Mouse (Mus musculus) neural tube, embryonic 15.5 days (tissue): ENCODE measurements at regions not wholly inside any gene's neighbourhood (a gene's known extent, or its start where the extent isn't known, plus 50 kb on each side); places are given as distances from the start of the nearest gene placed in this dataset.

Source experiments
- ATAC-seq: fragments of 200-750 bp; cut with Nextera tagmentation; 2 replicates; pipeline ENCODE4 v1.8.0; 2017; ENCODE audit warnings: mild to moderate bottlenecking, moderate TSS enrichment, moderate library complexity; ENCODE audit not compliant: low FRiP score
- H3K27ac ChIP-seq: fragments of 300-500 bp; sonication (generic); replicated peaks from 2 replicates; pipeline ENCODE4 v1.5.1; 2015; ENCODE audit warnings: mild to moderate bottlenecking, inconsistent platforms
- H3K27me3 ChIP-seq: fragments of 300-500 bp; sonication (generic); replicated peaks from 2 replicates; pipeline ENCODE4 v1.6.1; 2015; ENCODE audit warnings: inconsistent platforms
- H3K36me3 ChIP-seq: fragments of 300-500 bp; sonication (generic); 2 replicates; pipeline ENCODE4 v1.6.1; 2015; ENCODE audit warnings: inconsistent platforms
- H3K4me1 ChIP-seq: fragments of 300-500 bp; sonication (generic); 2 replicates; pipeline ENCODE4 v1.6.1; 2015; ENCODE audit warnings: inconsistent platforms
- H3K4me2 ChIP-seq: fragments of 300-500 bp; sonication (generic); 2 replicates; pipeline ENCODE4 v1.6.1; 2015; ENCODE audit warnings: inconsistent platforms, mild to moderate bottlenecking, moderate library complexity
- H3K4me3 ChIP-seq: fragments of 300-500 bp; sonication (generic); replicated peaks from 2 replicates; pipeline ENCODE4 v1.5.1; 2015; ENCODE audit warnings: mild to moderate bottlenecking, inconsistent platforms
- H3K9ac ChIP-seq: fragments of 300-500 bp; sonication (generic); replicated peaks from 2 replicates; pipeline ENCODE4 v1.6.1; 2015; ENCODE audit warnings: mild to moderate bottlenecking, inconsistent platforms
- H3K9me3 ChIP-seq: fragments of 300-500 bp; sonication (generic); replicated peaks from 2 replicates; pipeline ENCODE4 v1.6.1; 2016; ENCODE audit warnings: inconsistent platforms
- WGBS: fragments of 180-500 bp; shearing (Covaris S2); methylation state at CpG from one replicate; pipeline ENCODE4 v1.1.7; 2015; ENCODE audit warnings: mixed read lengths; 5-methylcytosine and 5-hydroxymethylcytosine counted together

GRCm38 (mm10) chr7:136035735-136036134, 319.6 kb upstream of the Mki67 start:
- no peak for ATAC-seq
- Histone ChIP-seq H3K27me3 (no peaks in the 10 kb centered on the region), H3K4me1 (peaks cover 9% of the 10 kb centered on the region; the same call in 1 of the 2 replicates), H3K9me3 (no peaks in the 10 kb centered on the region), H3K36me3 (no peaks in the 10 kb centered on the region), H3K4me3 (no peak overlapping the region), H3K4me2 (no peak overlapping the region), H3K27ac (no peak overlapping the region), H3K9ac (no peak overlapping the region)
- WGBS: 38% methylated on average over 7 of the region's 7 CpGs

DNA sequence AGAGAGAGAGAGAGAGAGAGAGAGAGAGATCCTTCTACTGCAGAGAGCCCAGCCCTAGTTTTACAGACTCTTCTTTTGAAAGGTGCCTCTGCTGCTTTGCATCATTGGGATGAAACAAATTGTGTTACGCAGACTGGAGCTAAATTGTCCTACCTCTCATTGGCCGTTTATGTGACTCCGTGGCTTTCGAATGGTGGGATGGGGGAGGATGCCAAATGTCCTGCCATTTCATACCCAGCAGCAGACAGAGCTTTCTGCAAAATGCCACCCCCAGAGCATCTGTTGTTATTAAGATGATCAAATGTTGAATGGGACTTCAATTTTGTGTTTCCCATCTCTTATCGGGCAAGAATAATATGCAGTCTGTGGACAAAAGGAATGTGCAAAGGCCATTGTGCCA, 321.9 kb upstream of the Mki67 start:
- Histone ChIP-seq H3K27ac (no peak overlapping the region), H3K9me3 (no peaks in the 10 kb centered on the region), H3K4me3 (no peak overlapping the region), H3K27me3 (0 out of 2 replicates have a peak, but pooled peaks cover 2% of the 10 kb centered on the region), H3K4me1 (peaks cover 6% of the 10 kb centered on the region; the same call in 1 of the 2 replicates), H3K9ac (no peak overlapping the region), H3K4me2 (no peak overlapping the region), H3K36me3 (no peaks in the 10 kb centered on the region)
- WGBS: 51% methylated on average over 5 of the region's 5 CpGs
- ATAC-seq: no peak

GRCm38 (mm10) chr7:136038906-136039305, 322.7 kb upstream of the Mki67 start:
- Histone ChIP-seq H3K27me3 (0 out of 2 replicates have a peak, but pooled peaks cover 2% of the 10 kb centered on the region), H3K9ac (no peak overlapping the region), H3K9me3 (no peaks in the 10 kb centered on the region), H3K4me1 (peaks cover 6% of the 10 kb centered on the region; the same call in 1 of the 2 replicates), H3K27ac (no peak overlapping the region), H3K36me3 (no peaks in the 10 kb centered on the region), H3K4me2 (no peak overlapping the region), H3K4me3 (no peak overlapping the region)
- ATAC-seq: no peak
- 62% methylated on average over 2 of the region's 2 CpGs for WGBS

- H3K4me3 ChIP-seq: no peak overlapping the region
- peaks cover 16% of the 10 kb centered on the region for H3K4me1 ChIP-seq
- H3K9me3 ChIP-seq: no peaks in the 10 kb centered on the region
- H3K9ac ChIP-seq: no peak overlapping the region
- no peak overlapping the region for H3K4me2 ChIP-seq
- no peaks in the 10 kb centered on the region for H3K36me3 ChIP-seq
- no peak for ATAC-seq
- no peak overlapping the region for H3K27ac ChIP-seq
- WGBS: 77% methylated on average over 4 of the region's 4 CpGs
- H3K27me3 ChIP-seq: 0 out of 2 replicates have a peak, but pooled peaks cover 2% of the 10 kb centered on the region
These were observed 325.8 kb upstream of the Mki67 start for GRCm38 (mm10) chr7:136041921-136042320.

DNA sequence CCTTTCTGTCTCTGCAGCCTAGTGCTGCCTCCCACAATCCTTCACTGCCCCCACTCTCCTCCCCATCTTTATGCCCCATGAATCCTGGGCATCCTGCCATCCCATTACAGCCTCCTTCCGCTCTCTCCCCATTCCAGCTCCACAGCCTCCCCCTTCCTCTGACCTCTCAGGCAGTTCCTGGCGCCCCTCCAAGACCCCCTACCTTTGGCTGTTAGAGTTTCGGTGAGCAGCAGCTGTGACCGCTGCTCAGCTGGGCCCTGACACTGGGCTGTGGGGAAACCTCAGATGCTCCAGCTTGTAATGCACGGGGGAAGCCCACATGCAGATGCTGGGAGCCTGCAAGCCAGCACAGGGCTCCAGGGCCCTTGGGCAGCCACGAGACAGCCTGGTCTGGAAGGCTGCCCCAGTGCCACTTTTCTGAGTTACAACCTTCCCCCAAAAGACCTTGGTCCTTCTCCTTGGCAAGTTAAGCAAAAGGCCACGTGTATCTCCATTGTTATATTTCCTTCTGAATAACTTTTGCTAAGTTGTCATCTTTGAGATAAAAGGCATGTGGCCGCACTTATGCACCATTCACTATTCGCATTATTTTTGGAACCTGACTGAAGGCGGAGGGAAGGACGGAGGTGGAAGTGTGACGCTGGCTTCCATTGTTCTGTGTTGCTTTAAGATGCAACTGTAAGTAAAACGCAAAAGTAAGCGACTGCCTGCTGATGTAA, 330.6 kb upstream of the Mki67 start:
- Histone ChIP-seq H3K36me3 (no peaks in the 10 kb centered on the region), H3K4me2 (peak overlapping the region; percentile 25), H3K9me3 (no peaks in the 10 kb centered on the region), H3K4me1 (peaks cover 43% of the 10 kb centered on the region), H3K4me3 (no peak overlapping the region), H3K27ac (peak overlapping the region; percentile 85), H3K27me3 (0 out of 2 replicates have a peak, but pooled peaks cover 2% of the 10 kb centered on the region), H3K9ac (no peak overlapping the region)
- 18% methylated on average over 14 of the region's 14 CpGs for WGBS
- ATAC-seq: peak; percentile 86

DNA sequence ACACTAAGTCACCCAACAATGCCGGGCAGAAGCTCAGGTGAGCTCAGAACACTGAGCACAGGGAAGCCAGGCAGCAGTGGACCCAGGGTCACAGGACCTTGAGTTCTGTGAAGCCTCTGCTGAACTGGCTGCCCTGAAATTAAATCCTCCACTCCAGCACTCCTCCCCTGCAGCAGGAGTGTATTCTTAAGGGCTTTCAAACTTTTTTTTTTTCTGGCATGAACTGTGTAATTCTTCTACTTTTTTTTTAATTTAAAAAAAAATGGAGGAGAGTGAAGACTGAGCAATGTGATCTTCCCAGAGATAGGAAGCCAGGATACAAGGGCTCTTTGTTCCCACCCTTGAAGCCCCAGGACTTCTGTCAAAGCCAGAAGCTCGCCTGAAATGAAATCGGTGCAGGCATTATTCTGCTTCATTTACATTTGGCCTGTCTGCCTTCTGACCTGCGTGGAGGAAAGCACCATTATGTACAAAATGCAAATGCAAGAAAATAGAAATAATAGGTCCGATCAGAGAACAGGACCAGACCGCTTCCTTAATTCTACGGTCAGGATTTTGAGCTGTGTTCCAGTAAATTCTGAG, 331.3 kb upstream of the Mki67 start:
- Histone ChIP-seq H3K27me3 (0 out of 2 replicates have a peak, but pooled peaks cover 2% of the 10 kb centered on the region), H3K4me3 (no peak overlapping the region), H3K9ac (no peak overlapping the region), H3K4me1 (peaks cover 43% of the 10 kb centered on the region), H3K9me3 (no peaks in the 10 kb centered on the region), H3K4me2 (0 out of 2 replicates have a peak overlapping the region, but pooled peaks have one; percentile 25), H3K27ac (peak overlapping the region; percentile 85), H3K36me3 (no peaks in the 10 kb centered on the region)
- WGBS: 14% methylated on average over 7 of the region's 7 CpGs
- ATAC-seq: peak; percentile 44; the same call in 1 of the 2 replicates

GRCm38 (mm10) chr7:136048925-136049586, 332.9 kb upstream of the Mki67 start:
- Histone ChIP-seq H3K4me1 (peaks cover 43% of the 10 kb centered on the region), H3K4me3 (no peak overlapping the region), H3K36me3 (no peaks in the 10 kb centered on the region), H3K4me2 (no peak overlapping the region), H3K27me3 (no peaks in the 10 kb centered on the region), H3K9ac (no peak overlapping the region), H3K27ac (0 out of 2 replicates have a peak overlapping the region, but pooled peaks have one; percentile 58), H3K9me3 (no peaks in the 10 kb centered on the region)
- 55% methylated on average over 7 of the region's 8 CpGs for WGBS
- no peak for ATAC-seq

DNA sequence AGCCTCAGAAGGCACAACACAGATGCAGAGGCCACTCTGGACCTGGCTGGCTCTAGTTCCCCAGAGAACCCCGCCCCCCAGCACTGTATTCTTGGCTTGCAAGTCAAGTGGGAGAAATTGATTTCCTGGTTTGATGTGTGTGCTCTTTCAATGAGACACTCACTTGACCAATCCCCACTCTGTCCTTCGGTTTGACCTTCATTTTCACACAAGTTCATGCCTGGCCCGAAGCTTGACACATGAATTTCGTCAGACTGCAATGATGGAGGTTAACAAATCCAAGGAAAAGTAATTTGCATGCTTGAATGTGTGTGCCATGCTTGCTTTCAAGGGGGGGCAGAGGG, 333.4 kb upstream of the Mki67 start:
- WGBS: 37% methylated on average over 4 of the region's 4 CpGs
- Histone ChIP-seq H3K9me3 (no peaks in the 10 kb centered on the region), H3K36me3 (no peaks in the 10 kb centered on the region), H3K9ac (no peak overlapping the region), H3K27ac (peak overlapping the region; percentile 58), H3K4me1 (peaks cover 43% of the 10 kb centered on the region), H3K27me3 (no peaks in the 10 kb centered on the region), H3K4me2 (no peak overlapping the region), H3K4me3 (no peak overlapping the region)
- no peak for ATAC-seq

DNA sequence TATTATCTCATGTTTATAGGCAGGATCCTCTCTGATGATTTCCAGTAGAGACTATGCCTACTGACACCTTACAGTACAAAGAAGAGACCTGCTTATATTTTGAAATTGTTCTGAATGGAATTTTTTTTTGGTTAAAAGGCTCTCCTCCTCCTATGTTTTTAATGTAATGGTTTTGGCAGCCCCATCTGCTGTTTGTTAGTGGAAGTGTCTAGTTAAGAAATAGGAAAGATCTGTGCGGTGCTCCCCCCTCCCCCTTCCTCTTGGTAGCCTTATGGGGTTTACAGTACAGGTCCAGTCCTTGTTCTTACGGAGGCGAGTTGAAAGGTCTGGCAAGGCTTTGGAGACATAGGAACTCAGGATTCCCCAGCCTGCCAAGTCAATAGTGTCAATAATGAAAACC, 334.0 kb upstream of the Mki67 start:
- no peak overlapping the region for H3K4me2 ChIP-seq
- WGBS: 56% methylated on average over 3 of the region's 3 CpGs
- H3K9ac ChIP-seq: no peak overlapping the region
- H3K4me1 ChIP-seq: peaks cover 43% of the 10 kb centered on the region
- H3K27ac ChIP-seq: peak overlapping the region; percentile 58
- no peak for ATAC-seq
- H3K4me3 ChIP-seq: no peak overlapping the region
- H3K9me3 ChIP-seq: no peaks in the 10 kb centered on the region
- H3K36me3 ChIP-seq: no peaks in the 10 kb centered on the region
- no peaks in the 10 kb centered on the region for H3K27me3 ChIP-seq

DNA sequence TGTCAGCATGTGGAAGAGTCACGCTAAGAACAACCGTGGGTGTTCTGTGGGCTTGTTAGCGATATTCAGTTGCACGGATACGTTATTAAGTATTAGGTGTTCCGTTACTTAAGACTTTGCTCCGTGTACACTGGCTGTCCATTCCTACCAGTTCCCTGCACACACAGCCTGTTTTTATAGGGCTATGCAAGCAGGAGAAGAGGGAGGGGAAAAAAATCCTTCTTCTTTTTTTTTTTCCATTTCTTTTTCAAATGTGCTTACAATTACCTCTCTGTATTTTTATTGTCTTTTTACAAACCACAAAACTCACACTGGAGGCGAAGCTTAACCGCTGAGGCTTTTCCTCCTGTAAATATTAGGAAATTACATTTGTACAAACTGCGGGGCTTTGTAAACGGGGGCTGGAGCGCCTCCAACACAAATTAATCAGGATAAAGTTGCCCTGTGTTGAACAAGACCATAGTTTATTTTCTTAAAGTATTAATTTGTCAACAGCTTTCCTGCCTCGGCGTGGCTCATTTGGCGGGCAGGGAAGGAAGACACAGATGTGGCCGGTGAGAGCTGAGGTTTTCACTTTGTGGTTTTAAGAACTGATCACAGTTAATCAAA, 340.8 kb upstream of the Mki67 start:
- peak overlapping the region; percentile 75 for H3K27ac ChIP-seq
- H3K36me3 ChIP-seq: no peaks in the 10 kb centered on the region
- H3K27me3 ChIP-seq: no peaks in the 10 kb centered on the region
- H3K9ac ChIP-seq: no peak overlapping the region
- WGBS: 30% methylated on average over 16 of the region's 16 CpGs
- peaks cover 35% of the 10 kb centered on the region for H3K4me1 ChIP-seq
- H3K4me2 ChIP-seq: peak overlapping the region; percentile 17; the same call in 1 of the 2 replicates
- H3K4me3 ChIP-seq: no peak overlapping the region
- no peak for ATAC-seq
- H3K9me3 ChIP-seq: no peaks in the 10 kb centered on the region

GRCm38 (mm10) chr7:136058319-136058718, 342.2 kb upstream of the Mki67 start:
- Histone ChIP-seq H3K4me2 (no peak overlapping the region), H3K27ac (0 out of 2 replicates have a peak overlapping the region, but pooled peaks have one; percentile 38), H3K36me3 (no peaks in the 10 kb centered on the region)

More at GRCm38 (mm10) chr7:136058319-136058718, 342.2 kb upstream of the Mki67 start:
- Histone ChIP-seq H3K4me3 (no peak overlapping the region), H3K9me3 (no peaks in the 10 kb centered on the region), H3K27me3 (no peaks in the 10 kb centered on the region), H3K4me1 (peaks cover 41% of the 10 kb centered on the region), H3K9ac (no peak overlapping the region)
- 41% methylated on average over 5 of the region's 5 CpGs for WGBS
- no peak for ATAC-seq
